Mouse (Mus musculus) kidney, postnatal 36 days (tissue): ENCODE measurements around the gene Tap1.
A peak's percentile ranks its signal among the peaks of the same experiment; 100 is the strongest.
"Not testable (repeated sequence)": the region's sequence is repeated elsewhere in the genome, so short reads cannot be mapped to it uniquely, and the experiment has no call there.

Experiments used
- DNase-seq, 2 experiments: peaks; one replicate each; pipeline ENCODE4 v3.0.0; 2021 to 2022; ENCODE audit warnings: mixed read lengths in 2 of 2

The Tap1 gene

GRCm38 (mm10) chr17:34187261-34187916 is at the start of gene Tap1, which contains the start of gene Psmb9:
Gene Tap1, plus strand, starts transcription at chr17:34187553.
Gene Psmb9, minus strand, starts transcription at chr17:34187764.
- DNase-seq, result peak; percentile 99 to 100

GRCm38 (mm10) chr17:34137601-34138000 is 49.8 kb upstream of the Tap1 start:
- DNase-seq, result no peak

GRCm38 (mm10) chr17:34138655-34139054 is 48.7 kb upstream of the Tap1 start:
- DNase-seq, result no peak

GRCm38 (mm10) chr17:34139416-34139815 is 47.9 kb upstream of the Tap1 start:
- peak; percentile 60 to 61 for DNase-seq

- DNase-seq, result no peak
These were observed 47.1 kb upstream of the Tap1 start for GRCm38 (mm10) chr17:34140240-34140639.

- no peak for DNase-seq
These were observed 45.9 kb upstream of the Tap1 start for GRCm38 (mm10) chr17:34141448-34141847.

- no peak for DNase-seq
These were observed 44.8 kb upstream of the Tap1 start for GRCm38 (mm10) chr17:34142456-34143010.

- DNase-seq, result peak; percentile 32 to 63
These were observed 44.3 kb upstream of the Tap1 start, which contains the start of gene H2-DMb2 for GRCm38 (mm10) chr17:34143033-34143432. Gene H2-DMb2, plus strand, starts transcription at chr17:34143307.

GRCm38 (mm10) chr17:34143461-34143860 is 43.9 kb upstream of the Tap1 start:
- no peak for DNase-seq

- DNase-seq, result not testable (repeated sequence)
These were observed 43.1 kb upstream of the Tap1 start for GRCm38 (mm10) chr17:34144221-34144620.

GRCm38 (mm10) chr17:34144960-34145371 is 42.4 kb upstream of the Tap1 start:
- DNase-seq, result no peak

- DNase-seq, result peak; percentile 68 to 81
These were observed 34.4 kb upstream of the Tap1 start, which contains the start of gene H2-DMb1 for GRCm38 (mm10) chr17:34152923-34153322. Gene H2-DMb1, plus strand, starts transcription at chr17:34153072.

GRCm38 (mm10) chr17:34155534-34155933 is 31.8 kb upstream of the Tap1 start:
- peak in 1 of 2 experiments; percentile 23 for DNase-seq

- DNase-seq, result peak; percentile 25 to 64
These were observed 23.0 kb upstream of the Tap1 start for GRCm38 (mm10) chr17:34164202-34164895.

- peak in 1 of 2 experiments; percentile 34 for DNase-seq
These were observed 22.2 kb upstream of the Tap1 start for GRCm38 (mm10) chr17:34165033-34165730.

- peak; percentile 56 to 66 for DNase-seq
These were observed 18.1 kb upstream of the Tap1 start for GRCm38 (mm10) chr17:34169279-34169678.

- no peak for DNase-seq
These were observed 16.9 kb upstream of the Tap1 start for GRCm38 (mm10) chr17:34170487-34170876.

- DNase-seq, result peak; percentile 81 to 91
These were observed 16.4 kb upstream of the Tap1 start for GRCm38 (mm10) chr17:34170877-34171498.

GRCm38 (mm10) chr17:34172528-34172927 is 14.8 kb upstream of the Tap1 start:
- DNase-seq, result no peak

- DNase-seq, result no peak
These were observed 13.3 kb upstream of the Tap1 start for GRCm38 (mm10) chr17:34174075-34174474.

- no peak for DNase-seq
These were observed 10.2 kb upstream of the Tap1 start for GRCm38 (mm10) chr17:34177179-34177578.

- no peak for DNase-seq
These were observed 8.3 kb upstream of the Tap1 start for GRCm38 (mm10) chr17:34179019-34179418.
